Mouse (Mus musculus): ENCODE results near the gene Pdcd6ip.
"Not testable (repeated sequence)": the region's sequence is repeated elsewhere in the genome, so short reads cannot be mapped to it uniquely, and the experiment has no call there.

Gene Pdcd6ip

GRCm38 (mm10) chr9:113707481-113708360 is at the start of gene Pdcd6ip:
Gene Pdcd6ip (minus strand): TSS chr9:113708259.
- peak; percentile 86 to 87 for DNase-seq (ENCODE audit: low spot score in 2 of 2)

GRCm38 (mm10) chr9:113755888-113756719 is 48.0 kb upstream of the Pdcd6ip start:
- no peak for DNase-seq (ENCODE audit: low spot score in 2 of 2)

GRCm38 (mm10) chr9:113749356-113749755 is 41.3 kb upstream of the Pdcd6ip start:
- DNase-seq (ENCODE audit: low spot score in 2 of 2) = no peak

GRCm38 (mm10) chr9:113743291-113743690 is 35.2 kb upstream of the Pdcd6ip start:
- no peak for DNase-seq (ENCODE audit: low spot score in 2 of 2)

- DNase-seq (ENCODE audit: low spot score in 2 of 2) = peak in 1 of 2 experiments; percentile 15
Measured at GRCm38 (mm10) chr9:113742361-113742794, 34.3 kb upstream of the Pdcd6ip start.

GRCm38 (mm10) chr9:113741637-113742137 is 33.6 kb upstream of the Pdcd6ip start:
- peak in 1 of 2 experiments; percentile 9 for DNase-seq (ENCODE audit: low spot score in 2 of 2)

- DNase-seq (ENCODE audit: low spot score in 2 of 2) = peak; percentile 60 to 63
Measured at GRCm38 (mm10) chr9:113741108-113741636, 33.1 kb upstream of the Pdcd6ip start, which contains the start of gene Clasp2. Gene Clasp2 (plus strand): TSS chr9:113741473.

GRCm38 (mm10) chr9:113738941-113739340 is 30.9 kb upstream of the Pdcd6ip start:
- DNase-seq (ENCODE audit: low spot score in 2 of 2) = no peak

- no peak for DNase-seq (ENCODE audit: low spot score in 2 of 2)
Measured at GRCm38 (mm10) chr9:113738021-113738420, 30.0 kb upstream of the Pdcd6ip start.

GRCm38 (mm10) chr9:113735920-113736319 is 27.9 kb upstream of the Pdcd6ip start:
- no peak for DNase-seq (ENCODE audit: low spot score in 2 of 2)

- no peak for DNase-seq (ENCODE audit: low spot score in 2 of 2)
Measured at GRCm38 (mm10) chr9:113731540-113731939, 23.5 kb upstream of the Pdcd6ip start.

GRCm38 (mm10) chr9:113726991-113727680 is 19.1 kb upstream of the Pdcd6ip start:
- DNase-seq (ENCODE audit: low spot score in 2 of 2) = no peak

GRCm38 (mm10) chr9:113726131-113726530 is 18.1 kb upstream of the Pdcd6ip start:
- no peak for DNase-seq (ENCODE audit: low spot score in 2 of 2)

GRCm38 (mm10) chr9:113725609-113726008 is 17.6 kb upstream of the Pdcd6ip start:
- DNase-seq (ENCODE audit: low spot score in 2 of 2) = not testable (repeated sequence)

GRCm38 (mm10) chr9:113724646-113725045 is 16.6 kb upstream of the Pdcd6ip start:
- DNase-seq (ENCODE audit: low spot score in 2 of 2) = no peak

- no peak for DNase-seq (ENCODE audit: low spot score in 2 of 2)
Measured at GRCm38 (mm10) chr9:113719063-113719462, 11.0 kb upstream of the Pdcd6ip start.

- no peak for DNase-seq (ENCODE audit: low spot score in 2 of 2)
Measured at GRCm38 (mm10) chr9:113710871-113711270, 2.8 kb upstream of the Pdcd6ip start.

- no peak for DNase-seq (ENCODE audit: low spot score in 2 of 2)
Measured at GRCm38 (mm10) chr9:113708361-113709280, 562 bp upstream of the Pdcd6ip start.

- no peak for DNase-seq (ENCODE audit: low spot score in 2 of 2)
Measured at GRCm38 (mm10) chr9:113706841-113707240, 1.2 kb downstream of the Pdcd6ip start.

GRCm38 (mm10) chr9:113706108-113706507 is 2.0 kb downstream of the Pdcd6ip start:
- no peak for DNase-seq (ENCODE audit: low spot score in 2 of 2)
